Mouse (Mus musculus) cortical plate, adult 2 months (tissue): Measurements from ENCODE around the gene Zmat1. TPM values are rescaled to one million over a fixed set of nuclear protein-coding genes. Genes with fewer than 3 reads are reported as not detected.
"Not testable (repeated sequence)": the region's sequence is repeated elsewhere in the genome, so short reads cannot be mapped to it uniquely, and the experiment has no call there.

Experiments used
- H3K27ac ChIP-seq: fragments of 200-500 bp; 2 replicates; pipeline ENCODE4 v1.5.1; 2012; ENCODE audit warnings: low read length, control low read depth, inconsistent platforms; ENCODE audit not compliant: insufficient read depth
- H3K4me1 ChIP-seq: fragments of 200-500 bp; 2 replicates; pipeline ENCODE4 v1.6.1; 2011; ENCODE audit warnings: low read length; ENCODE audit not compliant: control insufficient read depth, insufficient read depth
- H3K4me3 ChIP-seq: fragments of 200-500 bp; 2 replicates; pipeline ENCODE4 v1.5.1; 2011; ENCODE audit warnings: mild to moderate bottlenecking, low read length, control low read depth; ENCODE audit not compliant: insufficient read depth
- CTCF ChIP-seq: fragments of 200-500 bp; IDR thresholded peaks from 2 replicates; pipeline ENCODE4 v1.5.1; 2011; ENCODE audit warnings: mild to moderate bottlenecking, control low read depth, low read length; ENCODE audit not compliant: insufficient read depth; ENCODE audit errors: extremely low read depth
- POLR2A ChIP-seq: fragments of 200-500 bp; IDR thresholded peaks from 2 replicates; pipeline ENCODE4 v1.6.1; 2011; ENCODE audit warnings: mild to moderate bottlenecking, low read length, control low read depth; ENCODE audit not compliant: insufficient read depth; ENCODE audit errors: extremely low read depth
- polyA plus RNA-seq: library from polyadenylated mRNA; depleted of rRNA; stranded (reverse); fragments of >200 nt; gene quantifications from 2 replicates; pipeline ENCODE4 v1.2.3, GENCODE M21; 2012; rRNA removed

Zmat1 gene
- polyA plus RNA-seq, result 6.1 TPM in 2 replicates

- peak within 1 kb of the TSS; percentile 57 for H3K4me3 ChIP-seq
- no peak for TF ChIP-seq CTCF
- peak; percentile 46; the same call in 1 of the 2 replicates for TF ChIP-seq POLR2A
- no peaks in the 10 kb centered on the region for H3K4me1 ChIP-seq
- H3K27ac ChIP-seq, result peak within 1 kb of the TSS; percentile 99
These were observed at the start of gene Zmat1 for GRCm38 (mm10) chrX:135008720-135009470. Gene Zmat1 (minus strand): TSS chrX:135009209.

DNA sequence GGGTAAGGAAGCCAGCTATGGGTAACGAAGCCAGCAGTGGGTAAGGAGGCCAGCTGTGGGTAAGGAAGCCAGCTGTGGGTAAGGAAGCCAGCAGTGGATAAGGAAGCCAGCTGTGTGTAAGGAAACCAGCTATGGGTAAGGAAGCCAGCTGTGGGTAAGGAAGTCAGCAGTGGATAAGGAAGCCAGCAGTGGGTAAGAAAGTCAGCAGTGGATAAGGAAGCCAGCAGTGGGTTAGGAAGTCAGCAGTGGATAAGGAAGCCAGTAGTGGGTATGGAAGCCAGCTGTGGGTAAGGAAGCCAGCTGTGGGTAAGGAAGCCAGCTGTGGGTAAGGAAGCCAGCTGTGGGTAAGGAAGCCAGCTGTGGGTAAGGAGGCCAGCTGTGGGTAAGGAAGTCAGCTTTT, 44.9 kb upstream of the Zmat1 start:
- not testable (repeated sequence) for H3K4me3 ChIP-seq, H3K4me1 ChIP-seq, H3K27ac ChIP-seq

- peak overlapping the region; percentile 76 for H3K4me3 ChIP-seq
- TF ChIP-seq POLR2A (no peak), CTCF (0 out of 2 replicates have a peak, but pooled peaks have one; percentile 7)
- no peak overlapping the region for H3K27ac ChIP-seq
- no peaks in the 10 kb centered on the region for H3K4me1 ChIP-seq
These were observed 27.0 kb upstream of the Zmat1 start for GRCm38 (mm10) chrX:135035962-135036375.

GRCm38 (mm10) chrX:135025135-135025534, 16.1 kb upstream of the Zmat1 start:
- TF ChIP-seq POLR2A (no peak), CTCF (no peak)
- no peak overlapping the region for H3K27ac ChIP-seq
- no peak overlapping the region for H3K4me3 ChIP-seq
- no peaks in the 10 kb centered on the region for H3K4me1 ChIP-seq

- TF ChIP-seq POLR2A (no peak), CTCF (no peak)
- H3K27ac ChIP-seq, result no peak overlapping the region
- H3K4me3 ChIP-seq, result no peak overlapping the region
- no peaks in the 10 kb centered on the region for H3K4me1 ChIP-seq
These were observed 2.4 kb upstream of the Zmat1 start for GRCm38 (mm10) chrX:135011381-135011780.

- H3K4me3 ChIP-seq, result peak overlapping the region; percentile 57
- H3K27ac ChIP-seq, result peak overlapping the region; percentile 28; the same call in 1 of the 2 replicates
- no peak for TF ChIP-seq POLR2A
- no peak for TF ChIP-seq CTCF
- no peaks in the 10 kb centered on the region for H3K4me1 ChIP-seq
These were observed 434 bp upstream of the Zmat1 start for GRCm38 (mm10) chrX:135009471-135009815.

DNA sequence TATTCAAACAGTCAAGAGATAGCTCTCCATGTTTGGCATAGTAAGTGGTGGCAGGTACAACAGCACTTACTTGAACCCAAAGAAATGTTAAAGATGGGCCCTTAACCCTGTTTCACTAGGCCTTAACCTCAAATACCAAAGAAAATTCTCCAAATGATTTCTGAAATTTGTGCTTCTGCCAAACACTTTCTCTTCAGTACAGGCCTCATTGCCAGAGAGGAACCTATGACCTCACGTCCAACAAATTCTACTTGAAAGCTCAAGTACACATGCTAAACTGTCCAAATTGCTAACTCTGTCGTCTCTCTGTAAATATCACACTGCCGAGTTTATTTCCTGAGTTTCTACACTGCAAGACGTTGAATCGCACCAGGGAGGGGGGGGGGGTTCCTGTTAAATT, 988 bp downstream of the Zmat1 start:
- Histone ChIP-seq H3K4me3 (peak overlapping the region; percentile 57), H3K4me1 (no peaks in the 10 kb centered on the region), H3K27ac (no peak overlapping the region)
- TF ChIP-seq CTCF (no peak), POLR2A (no peak)

GRCm38 (mm10) chrX:134964546-134964945, 44.5 kb downstream of the Zmat1 start, which contains the start of gene Nxf2:
Gene Nxf2 (minus strand): TSS chrX:134964754.
- TF ChIP-seq CTCF, result no peak
- H3K4me1 ChIP-seq, result no peaks in the 10 kb centered on the region
- H3K4me3 ChIP-seq, result peak within 1 kb of the TSS; percentile 38
- H3K27ac ChIP-seq, result no peak within 1 kb of the TSS

DNA sequence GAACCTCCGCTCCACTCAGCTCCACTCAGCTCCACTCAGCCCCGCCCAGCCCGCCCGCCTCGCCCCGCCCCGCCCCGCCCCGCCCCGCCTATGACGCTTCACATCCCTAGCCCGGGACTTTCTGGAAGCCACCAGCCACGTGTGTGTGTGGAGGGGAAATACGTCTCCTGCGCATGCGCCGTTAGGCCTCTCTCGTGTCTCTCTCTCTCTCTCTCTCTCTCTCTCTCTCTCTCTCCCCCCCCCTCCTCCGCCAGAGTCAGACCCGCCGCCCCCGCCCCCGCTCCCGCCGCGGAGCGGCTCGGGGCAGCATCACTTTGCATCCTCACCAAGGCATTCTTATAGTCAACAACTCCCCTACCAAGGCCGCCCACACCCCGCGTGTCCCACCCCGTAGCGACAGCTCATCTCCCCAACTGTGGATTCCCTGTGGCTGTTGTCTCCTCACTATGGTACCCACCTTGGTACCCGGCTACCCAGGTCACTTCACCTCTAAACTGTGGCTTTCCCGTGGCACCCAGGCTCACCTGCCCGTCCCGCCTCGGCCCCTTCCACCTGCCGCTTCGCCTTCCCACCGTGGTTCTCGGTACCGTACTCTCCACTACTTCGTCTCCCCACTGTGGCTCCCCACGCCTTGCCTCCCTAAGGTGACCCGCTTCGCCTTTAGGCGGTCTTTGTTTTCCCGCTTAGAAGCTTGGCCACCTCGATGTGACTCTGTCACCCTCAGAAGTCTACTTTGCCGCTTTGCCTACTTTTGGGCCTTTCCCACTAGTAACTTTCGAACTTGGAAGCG, 45.5 kb downstream of the Zmat1 start:
- H3K27ac ChIP-seq, result no peak overlapping the region
- H3K4me3 ChIP-seq, result peak overlapping the region; percentile 38
- no peaks in the 10 kb centered on the region for H3K4me1 ChIP-seq
- TF ChIP-seq CTCF (no peak), POLR2A (no peak)

- TF ChIP-seq CTCF (peak; percentile 26; the same call in 1 of the 2 replicates), POLR2A (no peak)
These were observed 78.6 kb downstream of the Zmat1 start for GRCm38 (mm10) chrX:134930361-134930760.

More at GRCm38 (mm10) chrX:134930361-134930760, 78.6 kb downstream of the Zmat1 start:
- H3K4me1 ChIP-seq, result no peaks in the 10 kb centered on the region
- H3K4me3 ChIP-seq, result no peak overlapping the region
- no peak overlapping the region for H3K27ac ChIP-seq
